Mouse (Mus musculus) midbrain, embryonic 14.5 days (tissue): ENCODE results near the gene Tm9sf4. TPM values are rescaled to one million over a fixed set of nuclear protein-coding genes. Genes with fewer than 3 reads are reported as not detected.
A peak's percentile ranks its signal among the peaks of the same experiment; 100 is the strongest.

Source experiments
- ATAC-seq: fragments of 200-750 bp; cut with Nextera tagmentation; 2 replicates; pipeline ENCODE4 v1.8.0; 2017; ENCODE audit warnings: moderate number of reproducible peaks, moderate library complexity; ENCODE audit not compliant: low FRiP score, low TSS enrichment
- DNase-seq: peaks from one replicate; pipeline ENCODE4 v3.0.0-alpha.2; 2015
- H3K27ac ChIP-seq: fragments of 300-500 bp; sonication (generic); replicated peaks from 2 replicates; pipeline ENCODE4 v1.5.1; 2014; ENCODE audit warnings: mild to moderate bottlenecking, low read depth, low read length, moderate library complexity
- H3K27me3 ChIP-seq: fragments of 300-500 bp; sonication (generic); 2 replicates; pipeline ENCODE4 v1.6.1; 2014; ENCODE audit warnings: low read length, control low read depth, mixed read lengths; ENCODE audit not compliant: control insufficient read depth, insufficient read depth
- H3K36me3 ChIP-seq: fragments of 300-500 bp; sonication (generic); 2 replicates; pipeline ENCODE4 v1.6.1; 2014; ENCODE audit warnings: low read length, control low read depth; ENCODE audit not compliant: control insufficient read depth, insufficient read depth
- H3K4me1 ChIP-seq: fragments of 300-500 bp; sonication (generic); 2 replicates; pipeline ENCODE4 v1.6.1; 2014; ENCODE audit warnings: mild to moderate bottlenecking, antibody characterized with exemption, low read length, control low read depth; ENCODE audit not compliant: control insufficient read depth, insufficient read depth
- H3K4me2 ChIP-seq: fragments of 300-500 bp; sonication (generic); 2 replicates; pipeline ENCODE4 v1.6.1; 2014; ENCODE audit warnings: mild to moderate bottlenecking, low read length, moderate library complexity
- H3K4me3 ChIP-seq: fragments of 300-500 bp; sonication (generic); replicated peaks from 2 replicates; pipeline ENCODE4 v1.5.1; 2014; ENCODE audit warnings: low read depth, low read length
- H3K9ac ChIP-seq: fragments of 300-500 bp; sonication (generic); replicated peaks from 2 replicates; pipeline ENCODE4 v1.6.1; 2014; ENCODE audit warnings: mild to moderate bottlenecking, low read length, moderate library complexity
- H3K9me3 ChIP-seq: fragments of 300-500 bp; sonication (generic); 2 replicates; pipeline ENCODE4 v1.6.1; 2016; ENCODE audit warnings: low read length, control low read depth, mixed read lengths; ENCODE audit not compliant: control insufficient read depth
- WGBS: fragments of 180-500 bp; shearing (Covaris S2); extraction: QIAGEN DNeasy Blood & Tissue Kit; methylation state at CpG from one replicate; pipeline ENCODE4 v1.1.7; 2014; 5-methylcytosine and 5-hydroxymethylcytosine counted together
- polyA plus RNA-seq: library from polyadenylated mRNA; unstranded; fragments of >200 nt; fragmentation: Nextera tagmentation; extraction: Ambion mirVana; gene quantifications from 2 replicates; pipeline ENCODE4 v1.2.1, GENCODE M21; 2014

Gene Tm9sf4
- polyA plus RNA-seq = 80.1 and 89.8 TPM in 2 replicates

GRCm38 (mm10) chr2:153160844-153161683 is at the start of gene Tm9sf4:
Gene Tm9sf4 (plus strand): TSS chr2:153161303.
- Histone ChIP-seq H3K36me3 (0 out of 2 replicates have a peak, but pooled peaks cover 3% of the 10 kb centered on the region), H3K9me3 (no peaks in the 10 kb centered on the region), H3K27me3 (no peaks in the 10 kb centered on the region), H3K4me1 (peaks cover 6% of the 10 kb centered on the region; the same call in 1 of the 2 replicates), H3K9ac (peak within 1 kb of the TSS; percentile 87), H3K4me2 (peak within 1 kb of the TSS; percentile 96), H3K27ac (peak within 1 kb of the TSS; percentile 90), H3K4me3 (peak within 1 kb of the TSS; percentile 74)
- WGBS = 8% methylated on average over 34 of the region's 34 CpGs
- peak; percentile 97 for DNase-seq
- peak; percentile 94 for ATAC-seq

GRCm38 (mm10) chr2:153115679-153116081 is 45.4 kb upstream of the Tm9sf4 start:
- no peak overlapping the region for H3K9ac ChIP-seq
- H3K36me3 ChIP-seq = no peaks in the 10 kb centered on the region
- no peaks in the 10 kb centered on the region for H3K4me1 ChIP-seq
- 83% methylated on average over 4 of the region's 4 CpGs for WGBS
- no peak overlapping the region for H3K4me2 ChIP-seq
- H3K4me3 ChIP-seq = no peak overlapping the region
- ATAC-seq = no peak
- H3K9me3 ChIP-seq = no peaks in the 10 kb centered on the region
- H3K27me3 ChIP-seq = no peaks in the 10 kb centered on the region
- H3K27ac ChIP-seq = no peak overlapping the region
- DNase-seq = no peak

- no peaks in the 10 kb centered on the region for H3K36me3 ChIP-seq
- WGBS = 88% methylated on average over 7 of the region's 7 CpGs
- ATAC-seq (no peak), DNase-seq (no peak)
- H3K9me3 ChIP-seq = no peaks in the 10 kb centered on the region
- no peaks in the 10 kb centered on the region for H3K4me1 ChIP-seq
- no peaks in the 10 kb centered on the region for H3K27me3 ChIP-seq
- no peak overlapping the region for H3K9ac ChIP-seq
- H3K4me2 ChIP-seq = no peak overlapping the region
- H3K27ac ChIP-seq = no peak overlapping the region
- no peak overlapping the region for H3K4me3 ChIP-seq
Measured at GRCm38 (mm10) chr2:153117051-153117486, 44.0 kb upstream of the Tm9sf4 start.

DNA sequence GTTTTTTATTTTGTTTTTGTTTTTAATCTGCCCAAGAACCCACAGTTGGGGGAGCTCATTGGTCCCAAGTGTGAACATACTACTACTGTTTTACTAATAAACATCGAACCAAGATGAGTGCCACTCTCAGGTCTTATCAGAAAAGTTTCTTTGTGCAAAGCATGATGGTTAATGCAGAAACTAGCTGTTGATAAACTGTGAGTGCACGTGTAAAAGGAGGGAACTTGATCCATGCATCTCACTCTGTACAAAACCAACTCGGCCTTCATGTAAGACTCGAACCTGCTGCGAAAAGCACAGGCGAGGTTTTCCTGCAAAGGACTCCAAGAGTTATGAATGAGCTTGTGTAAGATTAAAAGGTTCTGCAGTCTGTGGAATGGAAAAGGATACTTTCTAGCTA is 41.6 kb upstream of the Tm9sf4 start:
- Histone ChIP-seq H3K4me3 (no peak overlapping the region), H3K4me1 (no peaks in the 10 kb centered on the region), H3K9me3 (no peaks in the 10 kb centered on the region), H3K27ac (no peak overlapping the region), H3K36me3 (no peaks in the 10 kb centered on the region), H3K4me2 (no peak overlapping the region), H3K27me3 (no peaks in the 10 kb centered on the region), H3K9ac (no peak overlapping the region)
- 90% methylated on average over 6 of the region's 6 CpGs for WGBS
- DNase-seq (no peak), ATAC-seq (no peak)

- 75% methylated on average over 8 of the region's 8 CpGs for WGBS
- no peak overlapping the region for H3K4me3 ChIP-seq
- no peaks in the 10 kb centered on the region for H3K36me3 ChIP-seq
- no peak overlapping the region for H3K9ac ChIP-seq
- H3K4me1 ChIP-seq = no peaks in the 10 kb centered on the region
- H3K27ac ChIP-seq = no peak overlapping the region
- no peaks in the 10 kb centered on the region for H3K27me3 ChIP-seq
- DNase-seq (no peak), ATAC-seq (no peak)
- H3K9me3 ChIP-seq = no peaks in the 10 kb centered on the region
- no peak overlapping the region for H3K4me2 ChIP-seq
Measured at GRCm38 (mm10) chr2:153120126-153120525, 41.0 kb upstream of the Tm9sf4 start.

DNA sequence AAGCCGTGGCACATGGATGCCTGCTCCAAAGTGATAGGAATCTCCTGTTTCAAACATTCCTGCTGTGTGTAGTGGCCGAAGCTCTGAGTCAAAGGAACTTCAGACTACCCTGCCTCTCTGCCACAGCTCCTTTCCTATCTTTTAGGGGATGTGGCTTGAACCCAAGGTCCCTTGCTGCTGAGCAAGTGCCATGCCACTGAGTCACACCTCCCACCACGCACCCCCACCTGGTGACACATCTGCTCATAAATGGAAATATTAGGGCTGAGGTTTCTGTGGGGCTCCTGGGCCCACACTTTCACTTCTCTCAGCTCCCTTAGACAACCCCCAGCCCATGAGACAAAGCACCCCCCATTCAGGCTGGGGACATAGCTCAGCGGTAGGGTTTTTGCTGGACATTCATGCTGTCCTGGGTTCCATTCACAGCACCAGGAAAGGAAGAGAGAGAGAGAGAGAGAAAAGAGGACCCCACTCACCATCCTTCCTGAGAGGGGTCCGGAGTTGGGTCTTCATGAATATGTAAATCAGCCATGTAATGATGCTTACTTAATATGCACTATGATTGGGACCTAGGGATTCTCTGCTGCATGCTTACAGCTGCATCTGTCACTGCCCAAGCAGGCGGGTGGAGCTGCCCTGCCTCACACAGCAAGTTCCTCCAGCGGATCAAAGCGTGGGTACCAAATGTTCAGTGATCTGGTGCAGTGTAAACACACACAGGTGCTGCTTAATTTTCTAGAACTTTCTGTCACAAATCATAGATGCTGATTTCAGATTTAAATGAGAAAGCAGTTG is 39.1 kb upstream of the Tm9sf4 start:
- Histone ChIP-seq H3K4me3 (no peak overlapping the region), H3K9ac (no peak overlapping the region), H3K4me1 (no peaks in the 10 kb centered on the region), H3K36me3 (no peaks in the 10 kb centered on the region), H3K9me3 (no peaks in the 10 kb centered on the region), H3K27me3 (no peaks in the 10 kb centered on the region), H3K4me2 (no peak overlapping the region), H3K27ac (no peak overlapping the region)
- no peak for ATAC-seq
- 68% methylated on average over 8 of the region's 8 CpGs for WGBS
- DNase-seq = no peak

DNA sequence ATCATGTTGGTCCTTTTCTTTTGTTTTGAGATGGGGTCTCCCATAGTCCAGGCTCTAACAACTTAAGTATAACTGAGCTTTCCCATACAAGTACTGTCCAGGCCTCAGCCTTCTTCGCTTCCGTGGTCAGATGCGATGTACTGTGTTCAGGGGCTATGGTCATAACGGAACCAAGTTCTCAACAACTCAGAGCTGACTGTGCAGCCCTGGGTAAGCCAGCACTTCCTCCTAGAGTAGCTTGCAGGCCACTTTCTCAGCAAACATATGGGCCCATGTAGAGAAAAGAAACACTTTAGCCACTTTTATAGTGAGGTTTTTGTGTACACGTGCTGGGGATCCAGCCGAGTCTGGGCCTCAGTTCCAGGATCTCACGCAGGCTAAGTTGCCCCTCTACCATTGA is 38.4 kb upstream of the Tm9sf4 start:
- 92% methylated on average over 7 of the region's 7 CpGs for WGBS
- ATAC-seq = no peak
- Histone ChIP-seq H3K27me3 (no peaks in the 10 kb centered on the region), H3K4me1 (no peaks in the 10 kb centered on the region), H3K4me2 (no peak overlapping the region), H3K9me3 (no peaks in the 10 kb centered on the region), H3K9ac (no peak overlapping the region), H3K27ac (no peak overlapping the region), H3K36me3 (no peaks in the 10 kb centered on the region), H3K4me3 (no peak overlapping the region)
- DNase-seq = no peak

DNA sequence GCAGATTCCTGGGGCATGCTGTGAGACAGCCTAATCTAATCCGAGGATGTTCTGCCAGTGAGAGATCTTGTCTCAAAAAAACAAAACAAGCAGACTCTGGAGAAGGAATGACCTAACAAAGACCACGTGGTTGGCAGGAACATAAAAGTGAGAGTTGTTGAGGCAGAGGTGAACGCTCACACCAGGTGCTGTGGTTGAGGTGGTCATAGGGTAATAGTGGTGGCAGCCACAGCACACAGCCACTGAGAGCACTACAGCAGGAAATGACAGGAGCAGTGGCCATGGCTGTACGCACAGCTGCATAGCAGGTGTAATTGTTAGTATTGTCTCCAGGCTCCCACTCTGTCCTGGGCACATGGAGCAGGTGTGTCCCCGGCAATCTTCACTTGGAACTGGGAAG is 35.2 kb upstream of the Tm9sf4 start:
- Histone ChIP-seq H3K36me3 (no peaks in the 10 kb centered on the region), H3K27ac (no peak overlapping the region), H3K27me3 (no peaks in the 10 kb centered on the region), H3K4me3 (no peak overlapping the region), H3K9me3 (no peaks in the 10 kb centered on the region), H3K9ac (no peak overlapping the region), H3K4me1 (no peaks in the 10 kb centered on the region), H3K4me2 (no peak overlapping the region)
- no peak for DNase-seq
- WGBS = 62% methylated on average over 5 of the region's 5 CpGs
- no peak for ATAC-seq
